Comparison of ENCODE assay signal across 8 mouse cellular contexts in the genomic region with DNA sequence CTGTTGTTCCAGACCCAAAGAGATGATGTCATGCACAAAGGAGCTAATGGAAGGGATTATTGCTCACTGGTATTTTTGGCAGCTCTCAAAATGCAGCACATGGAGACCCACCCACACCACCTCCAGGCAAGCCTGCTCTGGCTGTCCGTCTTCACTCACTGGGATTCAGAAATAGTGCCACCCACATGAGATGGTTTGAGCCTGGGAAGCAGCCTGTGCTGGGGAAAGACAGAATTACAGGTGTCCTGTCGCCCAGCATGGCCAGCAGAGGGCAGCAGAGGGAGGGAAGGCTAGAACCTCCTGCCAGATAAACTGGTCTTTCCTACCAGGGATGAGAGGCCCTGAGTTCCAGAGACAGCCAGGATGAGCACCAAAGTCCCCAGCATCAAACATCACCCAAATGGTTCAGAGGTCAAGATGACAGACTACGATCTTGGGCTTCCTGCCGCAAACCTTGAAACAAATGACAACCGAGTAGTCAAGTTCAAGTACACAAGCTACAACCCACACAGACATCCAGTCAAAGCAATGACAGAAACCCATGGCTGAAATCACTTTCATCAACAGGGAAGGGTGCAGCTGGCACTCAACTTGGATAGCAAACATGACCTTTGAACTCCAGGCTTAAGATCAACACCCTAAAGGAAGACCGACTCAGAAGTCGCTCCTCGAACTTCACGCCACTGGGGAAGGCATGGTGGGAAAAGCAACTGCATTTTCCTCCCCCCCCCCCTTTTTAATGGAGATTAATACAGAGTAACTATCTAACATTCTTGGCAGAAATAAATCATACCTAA. TPM values are rescaled to one million over a fixed set of nuclear protein-coding genes. Genes with fewer than 3 reads are reported as not detected.
A peak's percentile ranks its signal among the peaks of the same experiment; 100 is the strongest.
DNase-seq lines count a peak whose midpoint lies in the region; ATAC-seq and TF ChIP-seq lines count a peak whose summit lies in the region.

No protein-coding gene starts in this region.

- peak; percentile 66 to 89 for DNase-seq in heart, adult 18-20 months
- DNase-seq in heart, postnatal 25 days (ENCODE audit: low spot score): no peak
- DNase-seq in induced T-regulatory cell, adult 2 months (ENCODE audit: low read depth): peak; percentile 77
- peak; percentile 82 to 89 for DNase-seq in left cerebral cortex, postnatal 10 days (ENCODE audit: extremely low spot score in 1 of 2, low spot score in 2 of 2)
- DNase-seq in midbrain, postnatal 0 days (ENCODE audit: low spot score): peak; percentile 71
- DNase-seq in spleen, postnatal 4 days (ENCODE audit: low spot score in 2 of 2): peak; percentile 71 to 93

- peak; percentile 70 for ATAC-seq in cerebellum, adult (ENCODE audit: insufficient number of reproducible peaks, low FRiP score, low TSS enrichment)
- peak; percentile 50; the same call in 1 of the 2 replicates for ATAC-seq in forebrain, embryonic 16.5 days
- no peak for ATAC-seq in midbrain, postnatal 0 days (ENCODE audit: low FRiP score)

- H3K4me2 ChIP-seq in forebrain, embryonic 16.5 days (ENCODE audit: low read length): no peak overlapping the region
- H3K4me2 ChIP-seq in midbrain, postnatal 0 days (ENCODE audit: low read depth, low read length, poor library complexity, severe bottlenecking): no peak overlapping the region

- no peaks in the 10 kb centered on the region for H3K9me3 ChIP-seq in forebrain, embryonic 16.5 days (ENCODE audit: control insufficient read depth, low read length)
- no peaks in the 10 kb centered on the region for H3K9me3 ChIP-seq in midbrain, postnatal 0 days (ENCODE audit: low read length)

- no peaks in the 10 kb centered on the region for H3K27me3 ChIP-seq in forebrain, embryonic 16.5 days (replicated peaks; ENCODE audit: control insufficient read depth, insufficient read depth, low read length)
- no peaks in the 10 kb centered on the region for H3K27me3 ChIP-seq in midbrain, postnatal 0 days (ENCODE audit: insufficient read depth, low read length)

- 71% methylated on average over 9 of the region's 9 CpGs for WGBS in forebrain, embryonic 16.5 days
- WGBS in midbrain, postnatal 0 days: 74% methylated on average over 9 of the region's 9 CpGs

- no peaks in the 10 kb centered on the region for H3K36me3 ChIP-seq in forebrain, embryonic 16.5 days (ENCODE audit: control insufficient read depth, insufficient read depth)
- no peaks in the 10 kb centered on the region for H3K36me3 ChIP-seq in midbrain, postnatal 0 days (ENCODE audit: insufficient read depth, low read length)

- H3K27ac ChIP-seq in forebrain, embryonic 16.5 days (ENCODE audit: low read length): no peak overlapping the region
- no peak overlapping the region for H3K27ac ChIP-seq in midbrain, postnatal 0 days (ENCODE audit: low read depth, low read length)

- intact Hi-C loops in heart, postnatal 25 days (cut with DNase I): loop anchor here (5.0 to 10.0 kb wide), 3 partner anchors 124 to 456 kb away; a partner anchor contains a TSS
- intact Hi-C loops in left cerebral cortex, postnatal 10 days (cut with DNase I): loop anchor here (5.0 kb wide), 2 partner anchors 39 to 189 kb away; a partner anchor contains a TSS

- no peaks in the 10 kb centered on the region for H3K4me1 ChIP-seq in forebrain, embryonic 16.5 days (replicated peaks; ENCODE audit: control insufficient read depth, insufficient read depth, low read length)
- no peaks in the 10 kb centered on the region for H3K4me1 ChIP-seq in midbrain, postnatal 0 days (ENCODE audit: insufficient read depth, low read length)

- H3K4me3 ChIP-seq in forebrain, embryonic 16.5 days (replicated peaks; ENCODE audit: low read length): no peak overlapping the region
- H3K4me3 ChIP-seq in midbrain, postnatal 0 days (ENCODE audit: low read depth, low read length): no peak overlapping the region

- TF ChIP-seq CTCF in midbrain, postnatal 0 days (IDR thresholded peaks at IDR 0.05): peak; percentile 85

- no peak overlapping the region for H3K9ac ChIP-seq in forebrain, embryonic 16.5 days (replicated peaks; ENCODE audit: low read depth, low read length)
- H3K9ac ChIP-seq in midbrain, postnatal 0 days (replicated peaks; ENCODE audit: low read length, poor library complexity, severe bottlenecking): no peak overlapping the region

RNA-seq across cellular contexts. Expression of a gene that starts 41.4 kb away (rescaled TPM):
- 1 to 10 TPM; 1.0 to 1.4 TPM for total RNA-seq in heart, adult 18-20 months (2021)
- under 1 TPM; 0.53 to 0.73 TPM for total RNA-seq in heart, postnatal 25 days (2021)
- 2.6 and 3.5 TPM in 2 replicates for polyA plus RNA-seq in forebrain, embryonic 16.5 days (2015; fragmentation: Nextera tagmentation; extraction: Ambion mirVana)
- 100 to 1,000 TPM; 106 to 122 TPM for total RNA-seq in left cerebral cortex, postnatal 10 days (2021)
- total RNA-seq in midbrain, postnatal 0 days (2014; rRNA removed): 7.9 and 11.1 TPM in 2 replicates
- 5.2 and 6.9 TPM in 2 replicates for polyA plus RNA-seq in midbrain, postnatal 0 days (2015; fragmentation: Nextera tagmentation; extraction: Ambion mirVana)
